Mouse (Mus musculus) layer of hippocampus, adult 2 months (tissue): ENCODE data around the gene Tmem59l. TPM values are rescaled to one million over a fixed set of nuclear protein-coding genes. Genes with fewer than 3 reads are reported as not detected.

ENCODE experiments used
- DNase-seq, 2 experiments: peaks; one replicate each; pipeline ENCODE4 v3.0.0; 2022; ENCODE audit warnings: low spot score in 2 of 2
- H3K27ac ChIP-seq: fragments of 200-600 bp; 2 replicates; pipeline ENCODE4 v1.8.1; 2022
- H3K4me3 ChIP-seq: fragments of 200-600 bp; 2 replicates; pipeline ENCODE4 v1.8.1; 2022; ENCODE audit warnings: mild to moderate bottlenecking
- CTCF ChIP-seq: fragments of 200-600 bp; conservative IDR thresholded peaks from 2 replicates; pipeline ENCODE4 v1.8.1; 2022; ENCODE audit warnings: antibody characterized with exemption, mild to moderate bottlenecking, moderate library complexity
- total RNA-seq, 2 experiments: library from RNA; stranded (reverse); gene quantifications; 2 replicates each; pipeline ENCODE4 v1.2.3; 2021

Tmem59l gene
- total RNA-seq, 2 experiments from 2014 or later: 321 to 339 TPM

DNA sequence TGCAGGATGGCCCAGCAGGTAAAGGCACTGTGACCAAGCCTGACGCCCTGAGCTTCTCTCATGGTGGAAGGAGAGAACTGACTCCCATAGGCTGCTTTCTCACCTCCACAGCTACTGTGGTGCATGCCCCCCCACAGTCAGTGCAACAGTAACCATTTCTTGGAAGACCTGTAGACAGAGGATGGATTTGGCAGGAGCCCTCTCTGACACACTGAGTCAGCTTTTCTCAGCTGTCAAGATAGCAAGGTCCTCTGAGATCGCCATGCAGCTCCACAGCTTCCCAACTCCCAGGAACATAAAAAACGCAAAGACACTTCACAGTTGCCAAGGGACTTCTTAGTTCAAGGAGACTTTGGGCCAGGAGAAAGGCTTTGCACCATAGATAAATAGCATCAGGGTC, 28.7 kb downstream of the Tmem59l start:
- H3K4me3 ChIP-seq: no peak overlapping the region
- no peak overlapping the region for H3K27ac ChIP-seq
- DNase-seq: no peak
- TF ChIP-seq CTCF: no peak

DNA sequence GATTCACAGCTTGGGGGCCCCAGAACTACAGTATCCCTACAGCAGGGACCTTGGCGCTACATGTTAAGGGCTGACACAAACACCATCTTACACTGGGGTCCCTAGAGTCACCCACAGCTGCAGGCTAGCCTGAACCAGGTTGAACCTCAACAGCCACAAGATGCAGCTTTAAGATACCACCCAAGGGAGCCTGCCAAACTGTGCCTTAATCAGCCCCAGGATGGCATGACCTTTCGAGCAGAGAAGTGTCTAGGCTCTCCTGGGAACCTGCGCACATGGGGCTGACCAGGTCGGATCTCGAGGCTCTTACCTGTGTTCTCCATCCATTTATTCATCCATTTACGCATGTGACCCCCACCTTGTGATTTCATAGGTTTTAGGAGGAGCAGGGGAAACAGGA, 29.3 kb downstream of the Tmem59l start:
- Histone ChIP-seq H3K4me3 (no peak overlapping the region), H3K27ac (no peak overlapping the region)
- no peak for TF ChIP-seq CTCF
- no peak for DNase-seq

DNA sequence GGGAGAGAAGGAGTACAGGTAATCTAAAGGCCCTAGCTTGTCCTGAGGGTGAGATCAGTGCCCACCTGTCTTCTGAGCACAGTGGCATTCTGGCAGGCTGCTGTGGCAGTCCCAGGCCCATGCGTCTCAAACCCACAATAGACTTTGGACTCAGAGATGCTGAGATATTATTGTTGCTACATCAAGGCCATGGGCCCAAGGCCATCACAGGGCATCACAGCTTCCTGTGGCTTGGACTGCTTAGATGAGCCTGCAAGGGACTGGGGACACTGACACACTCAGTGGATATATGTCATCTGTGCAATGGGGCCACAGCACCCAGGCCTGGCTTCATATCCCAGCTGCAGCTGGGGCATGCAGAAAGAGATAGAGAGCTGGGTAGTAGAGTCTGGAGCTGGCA, 30.2 kb downstream of the Tmem59l start:
- Histone ChIP-seq H3K27ac (peak overlapping the region; percentile 43; the same call in 1 of the 2 replicates), H3K4me3 (no peak overlapping the region)
- DNase-seq: no peak
- TF ChIP-seq CTCF: no peak

DNA sequence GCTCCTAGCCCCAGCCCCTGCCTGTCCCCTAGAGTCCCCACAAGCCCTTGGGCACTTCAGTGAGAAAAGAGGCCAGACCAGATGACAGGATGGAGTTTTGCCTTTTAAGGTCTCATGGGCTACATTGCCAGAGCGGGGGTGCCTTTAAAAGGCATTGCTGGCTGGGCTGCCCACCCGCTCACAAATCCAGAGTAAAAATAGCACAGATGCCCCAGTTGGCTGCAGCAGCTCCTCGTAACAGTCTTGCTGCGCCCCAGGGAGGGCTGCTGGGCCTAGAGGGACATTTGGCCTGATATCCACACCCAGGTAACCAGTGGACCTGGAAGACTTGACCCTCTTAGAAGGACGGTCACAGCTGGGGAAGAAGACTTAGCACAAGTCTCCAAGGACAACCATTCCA, 33.3 kb downstream of the Tmem59l start:
- DNase-seq: no peak
- no peak for TF ChIP-seq CTCF
- peak overlapping the region; percentile 68 for H3K27ac ChIP-seq
- H3K4me3 ChIP-seq: no peak overlapping the region

DNA sequence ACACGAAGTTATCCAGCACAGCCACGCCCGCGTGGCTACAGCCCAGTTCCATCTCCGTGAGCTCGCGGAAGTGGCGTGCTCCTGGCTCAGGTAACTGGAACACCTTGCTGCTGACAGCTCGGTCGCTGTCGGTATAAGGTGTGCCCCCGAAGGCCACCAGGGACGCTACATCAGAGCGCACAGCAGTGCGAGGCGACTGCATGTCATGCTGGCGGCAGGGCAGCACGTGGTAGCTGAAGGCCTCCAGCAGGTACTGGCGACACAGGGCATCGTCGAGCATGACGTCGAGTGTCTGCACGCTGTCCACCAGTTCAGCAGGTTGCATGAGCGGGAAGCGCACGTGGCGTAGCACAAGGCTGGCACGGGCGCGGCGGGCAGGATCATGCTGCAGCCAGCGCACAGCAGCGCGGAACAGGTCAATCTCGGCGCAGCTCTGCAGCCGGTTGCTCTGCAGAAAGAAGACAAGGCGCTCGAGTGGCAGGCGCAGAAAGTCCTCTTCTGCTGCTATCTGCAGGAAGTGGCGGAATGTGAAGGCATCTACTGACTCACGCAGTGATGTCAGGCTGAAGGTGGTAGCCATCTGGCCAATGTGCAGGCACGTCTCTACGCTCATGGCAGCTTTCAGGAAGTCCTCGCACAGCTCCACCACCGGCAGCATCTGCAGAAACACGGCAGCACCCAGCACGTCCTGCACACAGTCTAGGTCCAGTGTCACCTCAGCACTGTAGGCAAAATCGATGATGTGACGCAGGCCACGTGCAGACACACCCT, 34.8 kb downstream of the Tmem59l start:
- TF ChIP-seq CTCF: no peak
- Histone ChIP-seq H3K27ac (peak overlapping the region; percentile 68; the same call in 1 of the 2 replicates), H3K4me3 (no peak overlapping the region)
- DNase-seq: peak in 1 of 2 experiments; percentile 56

DNA sequence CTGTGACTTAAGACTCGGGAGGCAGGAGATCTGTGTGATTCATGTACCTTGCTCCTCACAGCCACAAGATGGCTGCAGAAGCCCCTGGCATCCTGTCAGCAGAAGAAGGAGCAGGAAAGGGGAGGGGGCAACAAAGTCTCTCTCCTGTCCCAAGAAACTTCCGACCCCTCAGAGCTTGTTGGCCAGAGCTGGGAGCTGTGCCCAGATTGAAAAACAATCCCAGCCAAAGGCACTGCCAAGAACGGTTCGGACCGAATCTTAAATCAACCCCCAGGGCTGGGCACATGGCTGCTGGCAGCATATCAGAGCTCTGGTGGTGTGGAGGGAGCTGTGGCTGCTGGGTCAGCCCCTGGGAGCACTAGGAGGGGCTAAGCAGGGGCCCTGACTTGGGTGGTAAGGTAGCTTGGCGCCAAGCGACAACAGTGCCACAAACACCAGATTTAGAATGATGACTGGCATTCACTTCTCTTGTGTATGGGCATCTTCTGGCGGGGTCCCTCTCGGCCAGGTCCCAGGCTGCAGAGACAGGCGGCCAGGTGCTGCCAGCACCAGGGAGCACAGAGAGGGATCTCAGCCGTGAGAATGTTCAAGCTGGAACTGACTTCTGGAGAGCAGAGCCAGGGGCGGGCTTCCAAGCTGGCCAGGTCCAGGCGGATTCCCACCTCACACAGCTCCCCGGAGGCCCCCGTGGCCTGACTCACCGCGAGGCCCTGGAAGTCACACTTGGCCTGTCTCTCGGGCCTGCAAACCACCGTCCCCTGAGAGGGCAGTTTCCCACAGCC, 39.3 kb downstream of the Tmem59l start:
- peak; percentile 59 for DNase-seq
- no peak overlapping the region for H3K4me3 ChIP-seq
- peak overlapping the region; percentile 11; the same call in 1 of the 2 replicates for H3K27ac ChIP-seq
- peak; percentile 55 for TF ChIP-seq CTCF

DNA sequence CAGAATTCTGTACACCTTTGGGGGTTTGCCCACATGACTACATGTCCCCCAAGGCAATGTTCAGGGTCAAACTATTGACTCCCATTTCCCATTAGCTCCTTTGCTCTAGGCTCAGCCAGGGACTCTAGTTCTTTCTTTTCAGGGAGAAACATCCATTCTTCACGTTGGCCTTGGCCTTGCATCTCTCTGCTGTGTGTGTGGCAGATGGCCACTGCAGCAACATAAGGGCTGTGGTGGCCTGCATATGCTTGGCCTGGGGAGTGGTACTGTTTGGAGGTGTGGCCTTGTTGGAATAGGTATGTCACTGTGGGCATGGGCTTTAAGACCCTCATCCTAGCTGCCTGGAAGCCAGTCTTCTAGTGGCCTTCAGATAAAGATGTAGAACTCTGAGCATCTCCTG, 41.2 kb downstream of the Tmem59l start:
- no peak for TF ChIP-seq CTCF
- Histone ChIP-seq H3K27ac (no peak overlapping the region), H3K4me3 (no peak overlapping the region)
- DNase-seq: no peak

DNA sequence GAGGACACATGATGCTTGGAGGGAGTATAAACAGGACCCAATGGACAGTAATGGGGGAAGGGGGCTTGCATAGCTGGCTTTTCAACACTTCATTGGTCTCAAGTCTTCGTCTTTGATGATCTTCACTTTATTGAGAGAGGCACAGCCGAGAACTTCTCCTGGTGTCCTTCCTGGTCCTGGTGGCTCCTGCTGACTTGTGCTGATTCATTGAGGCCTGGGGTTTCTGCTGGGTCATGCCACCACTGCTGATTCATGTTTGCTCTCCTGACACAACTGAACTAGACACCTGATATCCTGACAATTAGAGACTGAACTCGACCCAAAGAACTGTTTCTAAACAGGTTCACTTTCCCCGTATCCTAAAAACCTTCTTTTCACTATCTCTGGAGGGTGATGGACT, 43.8 kb downstream of the Tmem59l start:
- no peak for DNase-seq
- no peak for TF ChIP-seq CTCF
- H3K4me3 ChIP-seq: no peak overlapping the region
- H3K27ac ChIP-seq: no peak overlapping the region

DNA sequence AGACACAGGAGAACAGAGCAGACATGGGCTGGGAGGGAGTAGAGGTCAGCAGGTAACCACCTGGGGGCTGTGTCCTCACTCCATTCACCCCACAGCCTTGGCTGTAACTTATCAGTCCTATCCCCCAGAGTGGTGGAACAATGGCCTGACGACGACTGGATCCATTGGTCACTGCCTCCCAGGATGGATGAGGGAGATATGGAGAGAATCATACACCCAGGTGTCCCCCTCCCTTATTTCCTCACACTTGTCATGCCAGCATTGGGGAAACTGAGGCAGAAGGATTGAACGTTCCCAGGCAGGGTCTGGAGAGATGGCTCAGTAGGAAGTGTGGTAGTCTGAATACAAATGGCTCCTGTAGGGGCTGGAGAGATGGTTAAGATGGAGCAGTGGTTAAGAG, 45.6 kb downstream of the Tmem59l start:
- no peak overlapping the region for H3K4me3 ChIP-seq
- no peak overlapping the region for H3K27ac ChIP-seq
- no peak for TF ChIP-seq CTCF

DNA sequence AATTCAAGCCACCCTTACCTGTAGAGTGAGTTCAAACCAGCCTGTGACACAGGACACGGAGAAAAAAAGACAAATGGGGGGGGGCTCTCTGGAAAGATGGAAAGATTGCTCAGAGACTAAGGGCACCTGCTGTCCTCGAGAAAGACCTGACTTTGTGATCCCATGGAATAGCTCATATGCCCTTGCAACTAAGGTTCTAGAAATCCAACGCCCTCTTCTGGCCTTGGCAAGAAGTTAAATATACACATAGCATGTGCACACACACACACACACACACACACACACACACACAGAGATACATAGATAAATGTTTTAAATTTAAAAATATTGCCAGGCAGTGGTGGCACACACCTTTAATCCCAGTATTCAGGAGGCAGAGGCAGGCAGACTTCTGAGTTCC, 46.9 kb downstream of the Tmem59l start:
- Histone ChIP-seq H3K4me3 (no peak overlapping the region), H3K27ac (no peak overlapping the region)
- DNase-seq: no peak
- peak; percentile 27; the same call in 1 of the 2 replicates for TF ChIP-seq CTCF

More for the DNA sequence above, 45.6 kb downstream of the Tmem59l start:
- DNase-seq: no peak

DNA sequence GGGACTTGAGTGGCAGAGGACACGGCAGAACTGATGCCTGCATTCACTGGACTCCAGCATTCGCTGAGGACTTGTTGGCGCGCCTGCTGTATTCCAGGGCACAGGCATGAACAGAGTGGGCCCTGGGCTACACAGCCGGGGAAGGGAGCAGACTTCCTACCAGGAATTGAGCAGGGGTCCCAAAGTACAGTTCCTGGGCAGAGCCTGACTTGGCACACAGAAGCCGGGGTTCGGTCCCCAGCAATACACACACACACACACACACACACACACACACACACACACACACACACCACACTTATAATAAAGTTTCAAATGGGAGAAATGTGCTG, 47.3 kb downstream of the Tmem59l start:
- peak overlapping the region; percentile 90 for H3K4me3 ChIP-seq
- peak overlapping the region; percentile 96 for H3K27ac ChIP-seq
- DNase-seq: no peak
- no peak for TF ChIP-seq CTCF

DNA sequence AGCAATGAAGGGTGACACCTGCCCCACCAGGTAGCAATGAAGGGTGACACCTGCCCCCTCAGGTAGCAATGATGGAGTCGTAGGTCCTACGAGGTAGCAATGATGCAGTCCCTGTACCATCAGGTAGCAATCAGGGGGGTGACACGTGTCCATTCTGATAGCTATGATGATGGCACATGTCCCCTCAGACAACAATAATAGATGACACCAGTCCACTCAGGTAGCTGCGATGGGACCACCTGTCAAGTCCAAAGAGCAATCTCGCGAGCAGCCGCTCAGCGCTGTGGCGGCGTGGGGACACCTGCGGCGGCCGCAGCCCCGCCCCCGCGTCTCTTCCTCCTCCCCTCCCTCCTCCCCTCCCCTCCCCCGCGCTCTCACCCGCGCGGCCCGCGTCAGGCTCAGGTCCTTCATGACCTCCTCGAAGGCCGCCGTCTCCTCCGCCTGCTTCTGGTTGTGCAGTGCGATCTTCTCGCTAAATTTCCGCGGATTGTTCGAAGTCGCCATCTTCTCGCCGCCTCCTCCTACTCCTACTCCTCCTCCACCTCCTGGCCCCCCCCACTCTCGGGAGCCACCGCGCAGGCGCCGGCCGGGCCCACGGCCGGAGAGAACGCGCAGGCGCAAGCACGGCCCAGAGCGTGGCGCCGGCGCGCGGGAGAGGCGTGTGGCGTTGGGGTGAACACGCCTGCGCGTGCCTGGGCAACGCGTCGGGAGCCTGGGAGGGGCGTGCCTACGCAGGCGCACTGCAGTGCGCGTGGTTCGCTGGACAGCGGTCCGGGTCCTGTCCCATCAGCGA, 47.9 kb downstream of the Tmem59l start, which contains the start of gene Crtc1:
Gene Crtc1, minus strand, starts transcription at position 525 of the 793 bp plus-strand sequence.
- H3K4me3 ChIP-seq: peak within 1 kb of the TSS; percentile 90
- TF ChIP-seq CTCF: no peak
- DNase-seq: peak; percentile 96 to 98
- peak within 1 kb of the TSS; percentile 96 for H3K27ac ChIP-seq

DNA sequence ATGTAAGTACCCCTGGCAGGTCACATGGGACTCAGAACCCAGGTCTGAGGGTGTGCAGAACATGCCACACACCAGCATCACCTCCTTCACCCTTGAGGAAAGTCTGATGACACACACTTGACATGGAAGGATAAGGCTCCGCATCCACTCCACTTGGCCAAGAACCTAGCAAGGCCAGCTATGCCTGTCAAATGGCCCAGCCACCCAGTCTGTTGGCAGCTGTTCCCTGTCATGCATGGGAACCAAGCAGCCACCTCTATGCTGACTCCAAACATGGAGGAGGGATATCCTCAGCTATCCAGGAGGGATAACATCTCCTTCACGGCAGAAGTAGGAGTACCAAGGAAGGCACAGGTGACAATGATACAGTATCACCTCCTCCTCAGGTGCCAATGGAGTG, 48.7 kb downstream of the Tmem59l start:
- no peak for DNase-seq
- H3K27ac ChIP-seq: peak overlapping the region; percentile 96
- H3K4me3 ChIP-seq: peak overlapping the region; percentile 90
- no peak for TF ChIP-seq CTCF
